Mouse (Mus musculus) hematopoietic stem cell, adult 5-6 weeks (primary cell): ENCODE results near the gene Minos1. TPM values are rescaled to one million over a fixed set of nuclear protein-coding genes. Genes with fewer than 3 reads are reported as not detected.
A peak's percentile ranks its signal among the peaks of the same experiment; 100 is the strongest.

Source experiments
- ATAC-seq, 2 experiments: fragments of 125-278 bp in 1 of 2; replicated peaks in 1 of 2; 2 replicates each; pipeline ENCODE4 v1.8.0; 2016 to 2017; ENCODE audit warnings: inconsistent platforms in 2 of 2, mild to moderate bottlenecking in 2 of 2, moderate number of reproducible peaks in 2 of 2, low read depth in 1 of 2, moderate TSS enrichment in 1 of 2; ENCODE audit not compliant: low FRiP score in 2 of 2, poor library complexity in 2 of 2, severe bottlenecking in 2 of 2, insufficient read depth in 1 of 2, low TSS enrichment in 1 of 2
- total RNA-seq: library from RNA; stranded (forward); fragments of 172-1452, 232-1000 nt; gene quantifications from 2 replicates; pipeline ENCODE4 v1.2.3, GENCODE M21; 2017

The Minos1 gene
- total RNA-seq, 1 experiment from 2014 or later: 143 TPM

- ATAC-seq: peak in 1 of 2 experiments; percentile 63; a peak in 1 of 4 replicates
Measured at GRCm38 (mm10) chr4:139116356-139117063, 14.4 kb downstream of the Minos1 start.

- ATAC-seq: no peak; a peak in 1 of 4 replicates
Measured at GRCm38 (mm10) chr4:139115721-139116120, 15.2 kb downstream of the Minos1 start.

GRCm38 (mm10) chr4:139112482-139112881, 18.4 kb downstream of the Minos1 start:
- ATAC-seq: no peak

DNA sequence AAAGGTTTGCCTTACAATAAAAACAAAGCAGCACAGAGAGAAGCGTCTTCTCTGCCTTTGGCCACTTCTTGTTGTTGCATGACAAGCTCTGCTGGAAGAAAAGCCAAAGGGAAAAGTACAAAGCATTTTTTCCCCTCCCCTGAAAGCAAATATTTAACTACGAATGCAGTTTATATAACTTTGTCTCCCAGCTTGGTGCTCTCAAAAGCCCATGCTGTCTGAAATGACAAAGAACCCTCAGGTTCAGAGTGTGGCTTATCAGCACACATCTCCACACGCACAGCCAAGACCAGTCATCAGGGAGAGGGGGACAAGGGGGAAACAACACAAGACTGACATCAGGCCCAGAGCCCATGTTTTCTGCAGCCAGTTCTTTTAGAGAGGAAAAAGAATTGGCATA, 19.5 kb downstream of the Minos1 start:
- 0 out of 4 replicates have a peak, but pooled peaks of 1 of the 2 experiments have one; percentile 17 for ATAC-seq

DNA sequence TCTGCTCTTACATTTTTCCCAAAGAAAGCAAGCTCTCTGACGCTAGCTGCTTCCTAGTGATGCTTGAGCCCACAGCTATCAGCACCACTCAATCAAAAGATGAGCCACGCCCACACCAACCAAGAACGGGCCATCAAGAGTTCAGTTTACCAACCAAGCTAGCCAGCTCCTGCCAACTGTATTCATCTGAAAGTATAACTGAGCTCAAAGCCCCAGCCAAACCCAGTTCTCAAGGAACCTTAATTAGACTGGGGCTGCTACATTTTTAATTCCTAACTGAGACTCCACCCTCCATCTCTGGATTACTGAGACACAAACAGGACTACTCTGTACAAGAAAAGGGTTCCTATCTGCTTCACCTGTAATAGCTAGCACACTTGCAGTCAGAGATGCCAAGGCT, 20.1 kb downstream of the Minos1 start:
- ATAC-seq: no peak

DNA sequence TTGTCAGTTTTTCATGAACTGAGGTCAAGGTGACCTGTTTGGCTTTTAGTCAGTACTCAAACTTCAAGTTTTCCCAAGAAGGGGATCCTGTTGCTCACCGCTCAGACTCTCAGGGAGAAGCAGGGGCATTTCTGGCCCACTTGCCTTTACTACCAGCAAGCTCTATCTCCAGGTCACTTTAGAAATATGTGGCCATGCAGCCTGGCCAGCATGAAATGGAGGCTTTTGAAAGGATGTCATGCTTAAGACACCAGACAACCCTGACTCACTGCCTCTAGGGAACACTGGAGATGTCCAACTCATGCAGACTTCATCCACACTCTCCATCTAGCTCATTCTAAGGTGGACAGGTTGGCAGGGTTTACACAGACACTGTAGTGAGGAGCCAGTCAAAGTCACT, 25.5 kb downstream of the Minos1 start:
- no peak for ATAC-seq

DNA sequence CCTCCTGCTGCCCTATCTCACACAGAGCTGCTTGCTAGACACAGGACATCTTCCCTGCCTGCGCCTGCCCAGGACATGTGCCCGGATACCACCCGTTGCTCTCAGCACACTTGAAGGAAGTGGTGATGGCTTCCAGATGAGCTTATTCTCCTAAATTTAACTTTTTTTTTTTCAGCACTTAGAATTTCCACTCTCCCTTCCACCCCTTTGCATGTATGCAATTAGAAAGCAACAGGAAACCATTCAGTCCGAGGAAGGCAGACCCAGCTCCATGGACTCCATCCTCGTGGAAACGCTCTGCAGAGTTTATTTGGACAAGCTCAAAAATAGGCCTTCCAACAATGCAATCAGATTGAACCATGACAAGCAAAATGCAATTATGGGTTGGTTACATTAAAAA, 29.4 kb downstream of the Minos1 start:
- no peak for ATAC-seq

- no peak for ATAC-seq
Measured at GRCm38 (mm10) chr4:139100326-139100725, 30.6 kb downstream of the Minos1 start.

- ATAC-seq: no peak
Measured at GRCm38 (mm10) chr4:139096201-139096600, 34.7 kb downstream of the Minos1 start.

DNA sequence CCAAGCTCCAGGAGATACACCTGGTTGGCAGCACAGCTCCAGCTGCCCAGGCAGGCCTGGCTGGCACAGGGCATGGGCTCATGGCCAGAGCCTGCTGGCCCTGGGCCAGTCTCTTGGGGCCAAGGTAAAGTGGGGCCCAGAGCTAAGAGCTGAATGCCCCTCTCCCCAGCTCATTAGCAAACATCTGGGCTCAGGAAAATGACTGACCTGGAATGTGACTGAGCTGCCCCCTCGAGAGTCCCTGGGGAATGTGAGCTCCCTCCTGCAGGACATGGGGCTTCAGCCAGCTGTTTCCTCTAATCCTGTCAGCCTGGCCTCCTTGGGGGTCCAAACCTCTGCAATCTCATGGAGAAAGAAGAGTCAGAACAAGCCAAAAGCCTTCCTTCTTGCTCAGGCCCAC, 35.5 kb downstream of the Minos1 start:
- ATAC-seq: no peak

DNA sequence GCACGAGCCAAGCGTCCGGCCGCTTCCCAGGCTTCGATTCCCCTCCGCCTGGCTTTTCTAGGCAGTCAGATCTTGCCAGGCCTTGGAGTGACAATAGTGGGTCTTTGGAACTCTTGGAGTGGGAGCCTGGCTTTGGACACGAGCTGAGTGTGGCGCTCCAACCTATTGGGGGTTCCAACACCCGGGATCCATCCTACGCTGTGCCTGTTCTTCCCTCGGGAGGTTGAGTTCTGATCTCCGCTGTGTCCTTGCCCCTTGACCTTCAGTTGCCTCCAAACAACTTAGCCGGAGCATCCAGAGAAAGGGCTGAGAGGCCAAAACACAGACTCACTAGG, 37.8 kb downstream of the Minos1 start:
- no peak for ATAC-seq

DNA sequence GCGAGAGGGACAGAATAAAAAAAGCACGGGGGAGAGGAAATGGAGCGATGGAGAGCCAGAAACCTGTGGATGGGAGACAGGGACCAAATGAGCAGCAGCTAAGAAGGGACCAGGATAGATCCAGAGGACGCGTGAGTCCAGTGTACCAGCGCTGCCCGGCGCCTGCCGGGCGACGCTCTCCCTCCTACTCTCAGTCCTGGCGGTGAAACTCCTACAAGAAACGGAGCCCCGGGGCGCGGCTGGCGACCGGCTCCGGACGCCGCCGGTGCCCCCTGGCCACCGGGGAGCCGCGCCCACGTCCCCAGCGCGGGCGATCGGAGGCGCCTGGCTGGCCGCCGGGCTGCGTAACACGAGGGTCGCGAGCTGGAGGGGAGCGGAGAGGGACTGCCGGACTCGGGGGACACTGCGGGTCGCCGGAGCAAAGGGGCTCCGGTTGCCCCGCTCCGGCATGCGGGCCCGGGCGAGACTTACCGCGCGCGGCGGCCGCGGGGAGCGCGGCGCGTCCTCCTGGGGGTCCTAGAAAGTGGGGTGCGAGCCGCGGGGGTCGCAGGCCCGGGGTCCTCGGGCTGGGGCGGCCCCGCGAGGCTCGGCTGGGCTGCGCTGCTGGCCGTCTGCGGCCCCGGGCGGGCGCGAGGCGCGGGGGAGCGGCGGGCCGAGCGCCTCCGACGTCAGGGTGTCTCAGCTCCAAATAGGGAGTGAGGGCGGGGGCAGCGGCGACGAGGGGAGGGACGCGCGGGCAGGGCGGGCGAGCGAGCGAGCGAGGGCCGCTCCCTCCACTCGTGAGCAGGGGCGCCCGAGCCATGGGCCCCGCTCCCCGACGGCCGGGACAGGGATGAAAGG, 38.3 kb downstream of the Minos1 start, which contains the start of gene Nbl1:
Gene Nbl1, minus strand, starts transcription at position 638 of the 840 bp plus-strand sequence.
- no peak for ATAC-seq

DNA sequence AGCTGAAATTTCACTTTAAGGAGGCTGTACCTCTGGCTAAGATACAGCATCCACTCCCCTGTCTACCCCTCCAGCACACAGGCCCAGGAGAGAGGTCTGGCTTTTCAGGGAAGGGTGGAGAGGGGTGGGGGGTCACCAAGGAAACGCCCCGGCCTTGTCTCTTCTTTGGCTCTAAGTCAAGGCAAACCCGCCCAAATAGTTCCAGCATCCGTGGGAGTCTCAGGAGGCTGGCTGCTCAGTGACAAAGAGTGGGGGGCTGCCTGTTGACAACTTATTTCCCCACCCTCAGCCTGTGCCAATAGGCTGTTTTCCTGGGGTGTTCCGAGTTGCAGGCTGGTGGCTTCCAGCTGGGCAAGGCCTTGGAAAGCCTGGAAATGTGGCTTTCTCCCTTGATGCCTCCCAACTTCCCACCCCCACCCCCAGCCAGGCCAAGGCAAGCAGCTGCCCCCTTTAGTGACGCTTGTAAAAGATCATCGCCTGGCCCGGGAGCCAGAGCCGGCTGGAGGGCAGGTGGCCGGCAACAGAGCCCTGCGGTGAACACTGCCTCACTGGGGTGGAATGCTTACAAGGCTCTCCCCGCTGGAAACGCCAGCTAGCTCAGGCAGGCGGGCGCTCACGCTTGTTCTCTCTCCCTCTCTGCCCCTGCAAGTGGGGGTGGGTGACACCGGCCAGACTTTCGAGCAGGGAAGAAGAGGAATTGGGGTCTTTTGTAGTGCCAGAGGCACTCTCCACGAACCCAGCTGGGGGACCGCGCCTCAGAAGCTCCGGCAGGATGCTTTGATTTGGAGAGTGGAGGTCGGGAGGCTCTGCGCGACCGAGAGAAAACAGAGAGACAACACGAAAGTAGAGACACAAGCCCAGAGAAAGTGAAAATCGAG, 39.2 kb downstream of the Minos1 start:
- 0 out of 4 replicates have a peak, but pooled peaks of 1 of the 2 experiments have one; percentile 29 for ATAC-seq

DNA sequence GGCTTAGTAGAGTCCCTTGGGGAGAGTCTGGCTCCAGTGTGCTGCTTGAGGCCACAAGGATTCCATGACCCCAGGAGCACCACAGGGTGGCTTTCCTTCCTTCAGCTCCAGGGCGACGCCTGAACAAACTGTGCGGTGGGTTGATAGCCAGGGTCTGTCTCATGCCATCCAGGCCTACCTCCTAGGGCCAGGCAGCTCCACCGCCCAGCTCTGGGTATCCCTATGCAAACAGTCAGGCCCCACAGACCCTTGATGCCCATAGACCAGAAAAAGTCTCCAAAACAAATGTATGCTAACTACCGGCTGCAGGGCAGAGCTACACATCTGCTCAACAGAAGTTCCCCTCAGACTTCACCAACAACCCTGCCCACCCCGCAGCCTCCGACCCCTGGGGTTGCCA, 39.8 kb downstream of the Minos1 start:
- ATAC-seq: no peak

GRCm38 (mm10) chr4:139090303-139090940, 40.5 kb downstream of the Minos1 start:
- ATAC-seq: no peak

DNA sequence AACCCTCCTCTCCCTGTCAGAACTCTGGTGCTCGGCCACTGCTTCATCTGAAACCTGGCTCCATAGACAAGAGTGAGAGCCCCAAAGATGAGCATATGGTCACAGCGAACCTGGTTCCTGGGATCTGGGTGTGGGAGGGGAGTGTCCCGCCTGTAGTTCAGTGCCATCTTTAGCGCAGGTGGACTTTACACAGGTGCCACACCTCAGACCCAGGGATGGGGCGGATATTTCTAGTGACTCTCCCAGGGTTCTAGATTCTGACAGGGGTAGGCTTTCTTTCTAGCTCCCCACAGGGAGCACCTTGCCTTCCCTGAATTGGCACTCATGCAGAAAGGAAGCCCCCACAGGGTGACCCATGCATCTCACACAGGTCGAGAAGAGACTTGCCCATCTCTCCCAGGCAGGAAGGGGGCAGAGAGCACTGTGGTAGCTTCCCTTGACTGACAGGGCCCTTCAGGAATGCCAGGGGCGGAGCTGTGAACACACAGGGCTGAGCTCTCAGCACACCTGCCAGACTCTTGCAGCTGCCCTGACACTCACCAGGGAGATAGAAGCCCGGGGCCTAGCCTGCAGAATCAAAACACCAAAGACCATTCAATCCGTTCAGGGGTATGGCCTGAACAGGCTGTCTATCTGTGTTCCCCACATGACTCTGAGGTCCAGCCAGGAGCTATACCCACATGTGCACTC, 41.8 kb downstream of the Minos1 start:
- no peak for ATAC-seq

GRCm38 (mm10) chr4:139086984-139087383, 43.9 kb downstream of the Minos1 start:
- ATAC-seq: no peak
